Mouse (Mus musculus) lung, adult 18-20 months (tissue): ENCODE measurements around the gene Tbc1d20.
A peak's percentile ranks its signal among the peaks of the same experiment; 100 is the strongest.
"Not testable (repeated sequence)": the region's sequence is repeated elsewhere in the genome, so short reads cannot be mapped to it uniquely, and the experiment has no call there.

Experiments used
- DNase-seq, 2 experiments: peaks; one replicate each; pipeline ENCODE4 v3.0.0; 2022; ENCODE audit warnings: mixed read lengths in 2 of 2

Gene Tbc1d20

DNA sequence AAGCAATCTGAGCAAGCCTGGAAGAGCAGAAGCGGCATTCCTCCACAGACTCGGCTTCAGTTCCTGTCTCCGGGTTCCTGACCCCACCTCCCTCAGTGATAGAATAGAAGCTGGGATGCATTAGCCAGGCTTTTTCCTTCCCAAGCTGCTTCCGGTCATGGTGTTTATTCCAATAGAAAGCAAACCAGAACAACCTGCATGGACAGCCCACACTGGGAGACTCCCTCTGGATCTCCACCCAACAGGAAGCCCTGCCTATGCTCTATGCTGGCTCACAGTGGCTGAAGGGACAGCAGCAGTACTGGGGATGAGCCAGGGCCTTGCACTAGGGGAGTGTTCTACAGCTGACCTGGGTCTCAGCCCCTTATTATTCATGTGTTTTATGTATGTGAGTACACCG, 34.4 kb downstream of the Tbc1d20 start:
- peak; percentile 26 to 44 for DNase-seq

DNA sequence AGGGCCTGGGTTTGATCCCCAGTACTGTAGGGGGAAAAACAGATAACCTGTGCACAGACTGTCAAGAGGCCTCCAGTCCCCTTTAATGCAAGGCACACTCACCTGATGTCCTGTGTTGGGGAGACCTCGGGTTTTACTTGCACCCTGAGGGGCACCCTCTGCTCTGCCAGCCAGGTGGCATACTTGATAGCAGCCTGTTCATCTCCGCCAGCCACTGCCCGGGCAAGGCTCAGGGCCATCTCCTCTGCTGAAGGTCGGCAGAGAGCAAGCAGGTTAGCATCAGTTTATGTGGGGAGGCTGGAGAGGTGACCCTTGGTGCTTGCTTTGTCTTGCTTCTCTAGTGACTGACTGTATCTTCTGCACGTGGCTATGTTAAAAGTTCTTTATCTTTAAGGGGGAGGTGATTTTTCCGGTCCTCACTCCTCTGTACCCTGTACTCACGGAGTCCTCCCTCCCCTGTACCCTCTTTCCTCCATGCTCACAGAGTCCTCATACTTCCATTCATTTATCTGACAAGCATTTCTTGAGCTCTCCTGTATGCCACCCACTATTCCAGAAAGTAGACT, 37.3 kb downstream of the Tbc1d20 start:
- DNase-seq = no peak

DNA sequence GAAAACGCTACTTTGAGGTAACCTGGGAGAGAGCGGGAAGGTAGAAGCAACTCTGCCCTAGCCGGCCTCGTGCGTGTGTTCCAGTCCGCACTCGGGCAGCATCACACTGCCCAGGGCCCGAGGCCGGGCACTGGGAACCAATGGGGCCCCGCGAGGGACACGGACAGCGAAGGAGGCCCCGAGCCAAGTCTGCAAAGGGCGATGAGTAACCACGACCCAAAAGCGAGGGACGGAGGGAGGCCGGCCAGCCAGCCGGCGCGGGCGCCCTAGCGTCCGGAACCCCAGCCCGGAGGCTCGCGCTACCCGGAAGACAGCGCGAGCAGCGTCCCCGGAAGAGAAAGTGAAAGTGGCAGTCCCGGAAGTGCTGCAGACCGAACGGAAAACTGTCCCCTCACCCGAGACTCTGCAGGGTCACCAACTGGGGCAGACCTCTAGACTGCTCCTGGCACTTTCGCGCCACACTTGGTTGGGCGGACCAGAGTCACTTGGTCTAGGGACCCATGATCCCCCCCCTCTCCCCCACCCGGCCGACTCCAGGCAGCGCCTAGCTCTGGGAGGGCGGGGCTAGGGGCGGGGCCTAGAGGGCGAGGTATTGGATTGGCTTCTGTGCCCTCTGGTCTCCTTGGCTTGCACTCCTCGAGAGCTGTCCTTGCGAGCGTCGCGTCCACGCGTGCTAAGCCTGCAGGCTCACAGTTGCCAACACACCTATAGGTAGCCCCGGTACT, 38.6 kb downstream of the Tbc1d20 start, which contains the start of gene Rbck1:
Gene Rbck1, minus strand, starts transcription at position 553 of the 725 bp plus-strand sequence.
- peak; percentile 90 to 91 for DNase-seq

DNA sequence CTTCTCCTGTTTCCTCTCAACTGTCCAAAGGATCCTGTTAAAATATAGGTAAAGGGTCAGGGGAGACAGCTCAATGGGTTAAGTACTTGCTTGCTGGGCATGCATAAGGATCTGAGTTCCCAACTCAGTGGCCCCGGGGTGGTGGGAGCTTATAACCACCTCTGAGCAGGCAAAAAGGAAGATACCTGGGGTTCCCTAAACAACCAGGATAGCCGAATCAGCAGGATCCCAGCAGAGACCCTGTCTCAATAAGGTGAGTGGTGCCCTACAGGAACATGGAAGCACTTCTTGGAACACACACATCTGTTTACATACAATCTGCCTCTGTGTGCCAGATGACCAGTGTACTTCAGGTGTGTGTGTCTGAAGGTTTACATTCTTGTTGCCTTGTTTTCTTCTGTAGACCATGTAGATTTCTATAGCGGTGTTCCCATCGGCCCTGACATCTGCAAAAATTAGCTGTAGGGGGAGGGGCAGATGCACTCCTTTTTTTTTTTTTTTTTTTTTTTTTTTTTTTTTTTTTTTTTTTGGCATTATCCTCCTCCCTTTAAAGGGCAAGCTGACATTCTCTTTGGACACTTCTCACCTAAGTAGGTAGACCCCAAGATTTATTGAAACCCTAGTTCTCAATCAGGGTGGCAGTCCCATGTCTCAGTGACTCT, 39.8 kb downstream of the Tbc1d20 start:
- DNase-seq = no peak

DNA sequence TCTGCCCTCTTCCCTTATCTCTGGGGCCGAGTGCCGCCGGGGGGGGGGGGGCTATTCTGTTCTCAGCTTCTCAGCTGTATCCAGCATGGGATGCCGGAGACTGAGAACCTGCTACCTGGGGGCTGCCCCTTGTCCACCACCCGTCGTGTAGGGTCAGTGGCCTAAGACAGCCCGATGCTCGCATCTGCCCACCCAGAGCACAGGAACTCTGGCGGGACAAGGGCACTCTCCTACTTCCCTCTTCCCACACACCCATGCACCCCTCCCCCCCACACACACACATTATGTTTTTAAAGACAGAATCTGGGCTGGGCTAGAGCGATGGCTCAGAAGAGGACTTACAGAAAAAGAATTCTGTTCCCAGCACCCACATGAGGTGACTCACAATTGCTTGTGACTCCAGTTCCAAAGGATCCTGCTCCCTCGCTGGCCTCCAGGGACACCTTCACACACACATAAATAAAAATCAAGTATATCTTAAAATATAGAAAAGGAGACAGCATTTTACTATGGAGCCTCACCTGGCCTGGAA, 41.7 kb downstream of the Tbc1d20 start:
- no peak for DNase-seq

DNA sequence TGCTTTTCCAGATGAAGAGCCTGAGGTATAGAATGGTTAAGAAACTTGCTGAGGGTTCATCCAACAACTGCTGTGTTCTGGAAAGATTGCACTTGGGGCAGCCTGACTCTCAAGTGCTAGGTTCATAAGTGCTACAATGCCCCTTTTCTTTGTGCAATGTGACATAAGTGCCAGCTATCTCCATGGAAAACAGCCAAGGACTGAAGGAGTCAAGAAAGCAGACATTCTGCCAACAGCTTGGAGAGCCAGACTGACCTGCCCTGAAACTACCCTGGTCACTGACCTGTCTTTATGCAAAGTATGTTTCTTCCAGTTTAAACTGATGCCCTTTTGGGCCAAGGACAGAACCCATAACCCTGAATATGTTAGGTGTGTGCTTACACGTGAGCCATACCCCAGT, 43.2 kb downstream of the Tbc1d20 start:
- DNase-seq = peak; percentile 71 to 85

DNA sequence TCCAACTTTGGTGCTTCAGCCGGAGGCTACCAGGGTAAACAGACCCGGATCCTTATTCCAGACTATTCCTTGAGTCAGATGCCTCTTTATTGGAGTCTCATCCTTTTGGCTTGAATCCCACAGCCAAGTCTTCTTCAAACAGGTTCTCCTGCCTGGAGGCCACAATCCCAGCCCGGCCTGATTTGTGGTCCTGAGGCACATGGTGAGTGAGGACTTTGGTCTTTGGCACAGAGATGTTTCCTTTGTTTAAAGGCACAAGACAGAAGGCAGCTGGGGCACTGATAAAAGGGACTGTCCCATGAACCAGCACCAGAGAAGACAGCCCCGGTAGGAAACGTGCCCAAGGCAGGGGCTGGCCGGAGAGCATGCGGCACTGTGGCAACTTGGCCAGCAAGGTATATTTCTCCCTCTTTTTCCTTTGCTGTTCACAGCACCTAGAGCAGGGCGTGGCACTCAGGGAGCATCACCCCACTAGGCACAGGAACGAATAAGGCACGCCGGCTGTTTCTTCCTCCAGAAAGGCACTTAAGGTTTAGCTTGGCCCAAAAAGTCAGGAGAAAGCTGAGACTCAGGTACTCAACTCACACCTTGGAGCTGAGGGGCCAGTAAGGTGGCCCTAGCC, 44.1 kb downstream of the Tbc1d20 start:
- no peak for DNase-seq

DNA sequence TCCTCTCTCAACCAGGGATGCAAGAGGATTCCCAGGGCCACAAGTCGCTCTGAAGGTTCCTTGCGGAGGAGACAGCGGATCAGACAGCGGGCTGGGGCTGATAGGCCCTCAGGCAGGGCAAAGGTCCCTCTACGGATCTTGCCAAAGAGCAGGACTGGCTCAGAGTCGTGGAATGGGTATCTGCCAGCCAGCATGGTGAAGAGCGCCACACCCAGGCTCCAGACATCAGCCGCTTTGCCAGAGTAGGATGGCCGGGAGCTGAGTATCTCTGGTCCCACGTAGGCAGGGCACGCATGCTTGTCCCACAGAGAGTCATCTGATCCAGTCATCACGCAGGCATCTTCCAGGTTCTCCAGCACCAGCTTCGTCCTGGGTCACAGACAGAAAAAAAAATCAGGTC, 44.7 kb downstream of the Tbc1d20 start:
- DNase-seq = no peak

DNA sequence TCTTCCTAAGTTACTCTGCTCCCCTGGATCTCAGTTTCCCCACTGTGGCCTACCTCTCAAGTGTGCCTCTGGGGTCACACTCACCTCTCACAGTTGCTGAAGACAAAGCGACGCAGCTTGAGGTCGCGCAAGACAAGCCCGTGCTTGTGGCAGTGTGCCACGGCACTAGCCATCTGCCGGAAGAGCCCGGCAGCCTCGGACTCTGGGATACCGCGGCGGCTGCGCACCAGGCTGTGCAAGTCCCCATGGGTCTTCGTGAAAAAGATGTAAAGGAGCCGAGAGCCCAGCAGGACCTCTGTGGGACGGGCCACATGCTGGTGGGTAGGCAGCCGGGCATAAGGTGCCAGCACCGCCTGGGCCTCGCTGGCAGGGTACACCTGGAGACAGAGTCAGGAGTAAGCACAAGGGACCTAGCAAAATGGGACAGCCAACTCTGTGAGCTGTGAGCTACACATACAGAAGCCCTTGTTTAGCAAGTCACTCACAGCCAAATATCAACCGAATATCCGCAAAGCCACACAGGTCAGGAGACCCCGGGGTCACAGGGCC, 46.1 kb downstream of the Tbc1d20 start:
- no peak for DNase-seq

DNA sequence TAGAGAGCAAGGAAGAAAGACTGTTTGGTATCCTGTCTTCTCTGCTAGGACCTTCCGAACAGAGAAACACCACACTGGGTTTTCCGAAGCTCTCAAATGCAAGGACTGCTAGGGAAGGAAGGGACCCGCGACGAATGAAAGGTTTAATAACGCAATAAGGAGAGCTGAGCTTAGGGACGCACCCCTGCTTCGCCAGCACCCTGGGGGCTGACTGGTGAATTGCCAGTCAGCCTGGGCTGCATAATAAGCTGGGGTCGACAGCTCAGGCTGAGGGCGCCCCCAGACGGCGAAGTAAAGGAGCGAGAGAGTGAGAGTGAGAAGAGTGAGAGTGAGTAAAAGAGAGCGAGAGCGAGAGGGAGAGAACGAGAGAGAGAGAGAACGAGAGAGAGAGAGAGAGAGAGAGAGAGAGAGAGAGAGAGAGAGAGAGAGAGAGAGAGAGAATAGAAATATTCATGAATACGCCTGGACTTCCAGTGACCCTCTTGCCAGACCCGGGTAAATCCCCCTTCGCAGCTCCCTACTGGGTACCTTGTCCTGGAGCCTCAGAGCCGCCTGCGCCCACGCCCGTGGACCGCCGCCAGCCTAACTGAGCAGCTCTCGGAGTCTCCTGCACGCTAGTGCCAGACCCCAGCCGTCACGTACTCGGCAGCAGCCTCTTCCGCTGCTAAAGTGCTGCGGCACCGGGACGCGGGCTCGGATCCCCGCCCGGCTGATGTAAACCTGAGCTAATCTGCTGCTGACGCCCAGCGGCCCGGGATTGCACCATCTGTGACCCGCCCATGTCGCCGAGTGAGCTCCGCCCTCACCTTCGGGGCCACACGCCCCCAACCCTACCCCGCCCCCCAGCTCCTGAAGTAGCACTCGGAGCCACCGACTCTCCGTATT, 49.9 kb downstream of the Tbc1d20 start, which contains the start of gene Trib3:
Gene Trib3, minus strand, starts transcription at position 704 of the 885 bp plus-strand sequence.
- peak; percentile 89 to 91 for DNase-seq

DNA sequence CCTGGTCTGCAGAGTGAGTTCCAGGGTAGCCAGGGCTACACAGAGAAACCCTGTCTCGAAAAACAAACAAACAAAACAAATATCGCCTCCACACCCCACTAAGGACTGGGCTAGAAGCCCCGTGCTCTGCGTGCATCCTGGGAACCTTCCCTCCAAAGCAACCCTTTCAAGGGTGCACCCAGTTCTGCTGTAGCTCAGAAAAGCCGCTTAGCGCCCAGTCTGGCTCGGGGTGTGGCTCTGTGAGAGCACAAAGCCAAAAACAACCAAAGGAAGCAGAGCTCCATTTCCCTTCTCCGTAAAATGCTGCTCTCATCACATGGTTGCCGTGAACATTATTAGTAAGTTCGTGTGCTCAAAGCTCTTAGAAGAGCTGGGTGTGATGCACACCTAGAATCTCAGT, 50.7 kb downstream of the Tbc1d20 start:
- peak; percentile 41 to 54 for DNase-seq

DNA sequence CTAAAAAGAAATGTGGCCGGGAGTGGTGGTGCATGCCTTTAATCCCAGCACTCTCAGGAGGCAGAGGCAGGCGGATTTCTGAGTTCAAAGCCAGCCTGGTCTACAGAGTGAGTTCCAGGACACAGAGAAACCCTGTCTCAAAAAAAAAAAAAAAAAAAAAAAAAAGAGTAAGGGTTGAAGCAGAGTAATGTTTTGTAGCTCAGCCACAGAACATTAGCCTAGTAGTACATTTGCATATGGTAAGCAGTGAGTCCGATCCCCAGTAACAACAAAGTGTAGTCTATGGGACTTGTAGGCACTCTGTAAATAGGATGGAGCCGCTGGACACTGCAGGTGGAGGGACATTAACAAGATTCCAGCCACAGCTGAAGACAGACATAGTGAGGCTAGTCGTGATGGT, 51.3 kb downstream of the Tbc1d20 start:
- no peak for DNase-seq

DNA sequence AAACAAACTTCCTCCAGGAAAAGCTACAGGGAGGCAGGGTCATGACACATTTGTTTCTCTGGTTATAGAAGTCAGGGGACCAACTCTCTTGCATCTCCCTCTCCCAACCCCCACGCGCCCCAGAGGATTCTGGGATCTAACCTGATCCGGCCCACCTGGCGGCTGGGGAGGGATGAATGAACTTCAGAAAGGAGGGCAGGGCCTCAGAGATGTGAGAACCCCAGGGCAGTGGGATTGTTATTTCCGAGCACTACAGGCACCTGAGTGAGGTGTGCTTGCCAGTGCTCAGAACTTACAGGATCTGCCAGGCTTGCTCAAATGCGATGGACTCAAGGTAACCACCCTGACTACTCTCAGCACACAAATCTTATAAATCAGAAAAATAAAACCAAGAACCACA, 51.8 kb downstream of the Tbc1d20 start:
- no peak for DNase-seq

DNA sequence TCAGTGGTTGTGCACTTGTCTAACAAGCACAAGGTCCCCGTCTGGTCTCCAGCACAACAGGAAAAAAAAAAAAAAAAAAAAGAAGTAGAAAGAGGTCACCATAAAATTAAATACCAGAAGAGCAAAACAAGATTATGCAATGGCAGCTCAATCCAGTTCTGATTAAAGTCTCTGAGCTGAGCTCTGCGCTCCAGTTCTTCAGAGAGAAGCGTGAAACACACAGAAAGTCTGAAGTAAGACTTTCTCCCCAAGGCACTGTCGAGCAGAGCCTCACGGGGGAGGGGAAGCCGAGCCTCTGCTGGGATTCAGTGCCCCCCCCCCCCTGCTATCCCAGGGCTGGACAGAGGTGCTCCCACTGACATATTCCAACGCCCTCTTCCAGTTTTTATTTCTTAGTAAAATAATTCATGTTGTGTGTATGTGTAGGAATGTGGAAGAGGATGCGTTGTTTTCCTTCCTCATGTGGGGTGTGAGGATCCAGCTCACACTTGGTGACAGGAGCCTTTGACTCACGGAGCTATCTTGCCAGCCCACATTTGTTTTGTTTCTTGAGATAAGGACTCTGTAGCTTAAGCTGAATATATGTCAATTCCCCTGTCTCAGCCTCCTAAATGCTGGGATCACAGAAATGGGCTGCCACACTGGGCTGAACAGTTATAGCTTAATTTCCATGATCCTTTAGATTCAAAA, 53.3 kb downstream of the Tbc1d20 start:
- DNase-seq = no peak

DNA sequence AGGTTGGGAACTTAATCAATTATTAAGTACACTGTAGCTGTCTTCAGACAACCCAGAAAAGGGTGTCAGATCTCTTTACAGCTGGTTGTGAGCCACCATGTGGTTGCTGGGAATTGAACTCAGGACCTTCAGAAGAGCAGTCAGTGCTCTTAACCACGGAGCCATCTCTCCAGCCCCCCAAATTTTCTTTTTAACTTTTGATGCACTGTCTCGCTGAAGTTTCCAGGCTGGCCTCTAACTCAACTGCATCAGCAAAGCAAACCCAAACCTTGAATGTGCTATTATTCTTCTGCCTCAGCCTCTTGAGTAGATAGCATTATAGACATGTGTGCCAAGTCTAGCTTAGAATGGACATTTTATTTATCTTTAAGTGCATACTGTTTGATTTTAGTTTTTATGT, 54.1 kb downstream of the Tbc1d20 start:
- DNase-seq = no peak

DNA sequence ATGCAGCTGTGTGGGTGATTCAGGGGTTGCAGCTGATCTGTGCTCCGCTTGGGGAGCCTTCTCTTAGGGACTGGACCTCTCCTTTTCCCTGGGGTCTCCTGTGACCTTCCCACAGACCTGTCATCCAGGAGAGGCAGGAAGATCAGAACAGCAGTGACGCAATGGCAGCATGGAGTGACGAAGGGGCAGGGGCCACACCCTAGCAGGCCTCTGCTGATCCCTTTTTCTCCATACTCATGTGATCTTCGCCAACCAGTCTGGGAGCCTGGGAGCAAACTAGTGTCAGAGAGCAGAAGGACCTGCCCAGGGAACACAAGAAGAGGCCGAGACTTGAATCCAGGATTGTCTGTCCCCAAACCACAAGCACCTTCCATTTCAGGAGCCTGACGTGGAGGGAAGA, 55.6 kb downstream of the Tbc1d20 start:
- DNase-seq = no peak

DNA sequence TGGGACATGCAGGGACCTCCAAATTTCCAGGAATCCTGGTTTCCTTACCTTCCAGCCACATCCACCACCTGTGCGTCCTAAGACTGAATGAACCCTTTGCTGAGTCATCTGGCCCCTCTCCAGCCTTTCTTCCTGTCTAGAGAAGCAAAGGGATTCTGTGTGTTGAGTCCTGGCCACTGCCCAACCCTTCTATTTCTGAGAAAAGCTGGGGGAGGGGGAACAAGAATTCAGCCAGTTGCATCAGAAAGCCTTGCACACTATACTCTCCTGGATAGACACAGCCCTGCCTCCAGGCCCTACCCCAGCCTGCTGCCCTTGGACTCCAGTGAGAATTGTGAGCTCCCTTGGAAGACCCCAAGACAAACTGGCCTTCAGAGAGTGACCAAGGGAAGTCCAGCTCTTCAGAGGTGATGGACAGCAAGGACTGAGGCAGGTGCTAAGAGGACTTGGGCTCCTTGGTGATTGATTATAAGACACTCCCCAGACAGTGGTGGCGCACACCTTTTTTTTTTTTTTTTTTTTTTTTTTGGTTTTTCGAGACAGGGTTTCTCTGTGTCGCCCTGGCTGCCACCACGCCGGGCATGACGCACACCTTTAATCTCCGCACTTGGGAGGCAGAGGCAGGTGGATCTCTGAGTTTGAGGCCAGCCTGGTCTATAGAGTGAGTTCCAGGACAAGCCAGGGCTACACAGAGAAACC, 56.4 kb downstream of the Tbc1d20 start:
- DNase-seq = peak; percentile 69 to 84

DNA sequence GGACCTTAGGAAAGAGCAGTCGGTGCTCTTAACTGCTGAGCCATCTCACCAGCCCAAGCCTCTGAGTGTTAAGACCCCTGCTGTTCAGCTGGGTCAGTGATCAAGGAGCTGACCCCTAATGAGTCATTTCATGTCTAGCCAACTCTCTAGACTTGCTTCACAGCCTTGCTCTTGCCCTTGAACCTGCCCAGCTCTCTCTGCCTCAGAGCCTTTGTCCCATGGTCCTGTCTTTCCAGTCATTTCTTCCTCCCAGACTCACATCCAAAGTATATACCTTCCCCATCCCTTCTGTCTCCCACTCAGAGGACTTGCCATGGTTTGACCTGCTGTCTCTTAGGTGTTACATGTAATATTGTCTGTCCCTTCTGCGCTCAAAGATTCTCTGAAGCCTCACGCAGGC, 63.6 kb downstream of the Tbc1d20 start:
- DNase-seq = no peak

DNA sequence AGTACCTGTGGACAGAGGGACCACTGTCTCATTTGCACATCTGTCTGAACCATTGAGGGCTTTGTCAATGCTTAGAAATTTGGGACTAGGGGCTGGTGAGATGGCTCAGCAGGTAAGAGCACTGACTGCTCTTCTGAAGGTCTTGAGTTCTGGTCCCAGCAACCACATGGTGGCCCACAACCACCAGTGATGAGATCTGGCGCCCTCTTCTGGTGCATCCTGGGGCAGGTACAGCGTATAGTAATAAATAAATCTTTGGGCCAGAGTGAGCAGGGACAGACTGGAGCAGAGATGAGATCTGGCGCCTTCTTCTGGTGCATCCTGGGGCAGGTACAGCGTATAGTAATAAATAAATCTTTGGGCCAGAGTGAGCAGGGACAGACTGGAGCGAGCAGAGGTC, 65.3 kb downstream of the Tbc1d20 start:
- DNase-seq = not testable (repeated sequence)

DNA sequence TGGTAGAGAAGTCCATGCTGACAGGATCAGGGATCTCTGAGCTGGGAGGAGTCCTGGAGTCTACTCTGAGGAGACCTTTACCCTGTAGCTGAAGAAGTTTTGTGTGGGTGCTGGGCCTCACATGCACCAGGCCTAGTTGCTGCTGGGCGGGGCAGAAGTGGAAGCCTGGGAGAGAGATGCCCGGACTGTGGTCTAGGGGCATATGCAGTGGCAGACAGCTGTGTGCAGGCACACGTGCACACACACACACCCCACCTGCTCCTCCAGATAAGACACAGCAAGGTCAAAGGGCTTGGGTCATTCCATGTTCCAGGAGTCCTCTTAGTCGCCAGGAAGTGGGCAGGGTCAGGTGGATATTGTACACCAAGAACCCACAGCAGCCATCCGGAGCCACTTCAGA, 66.0 kb downstream of the Tbc1d20 start:
- peak; percentile 25 to 46 for DNase-seq
